Mouse (Mus musculus) G1E (cell line): ENCODE data around the gene Tspyl1.

Experiments used
- CTCF ChIP-seq: IDR thresholded peaks from 2 replicates; pipeline ENCODE4 v1.5.1; 2012; ENCODE audit warnings: low read depth, low read length, inconsistent platforms, mixed read lengths
- GATA1 ChIP-seq: IDR thresholded peaks from 2 replicates; pipeline ENCODE4 v1.6.1; 2012; ENCODE audit warnings: borderline replicate concordance, low read length, inconsistent platforms, mixed read lengths
- GATA2 ChIP-seq: IDR thresholded peaks from 2 replicates; pipeline ENCODE4 v1.6.1; 2012; ENCODE audit warnings: low read depth, low read length, inconsistent platforms, borderline replicate concordance
- POLR2AphosphoS5 ChIP-seq: IDR thresholded peaks from 2 replicates; pipeline ENCODE4 v1.6.1; 2012; ENCODE audit warnings: low read depth, low read length, inconsistent platforms; ENCODE audit not compliant: insufficient replicate concordance

- TF ChIP-seq CTCF (no peak), GATA1 (no peak), GATA2 (no peak), POLR2AphosphoS5 (no peak)
Measured at GRCm38 (mm10) chr10:34312536-34312935, 30.5 kb downstream of the Tspyl1 start.
